Mouse (Mus musculus): ENCODE data around the gene Glra1. TPM values are rescaled to one million over a fixed set of nuclear protein-coding genes. Genes with fewer than 3 reads are reported as not detected.
"Not testable (repeated sequence)": the region's sequence is repeated elsewhere in the genome, so short reads cannot be mapped to it uniquely, and the experiment has no call there.

Gene Glra1
- polyA plus RNA-seq (2015; fragmentation: Nextera tagmentation; extraction: Ambion mirVana): not detected in 2 replicates

DNA sequence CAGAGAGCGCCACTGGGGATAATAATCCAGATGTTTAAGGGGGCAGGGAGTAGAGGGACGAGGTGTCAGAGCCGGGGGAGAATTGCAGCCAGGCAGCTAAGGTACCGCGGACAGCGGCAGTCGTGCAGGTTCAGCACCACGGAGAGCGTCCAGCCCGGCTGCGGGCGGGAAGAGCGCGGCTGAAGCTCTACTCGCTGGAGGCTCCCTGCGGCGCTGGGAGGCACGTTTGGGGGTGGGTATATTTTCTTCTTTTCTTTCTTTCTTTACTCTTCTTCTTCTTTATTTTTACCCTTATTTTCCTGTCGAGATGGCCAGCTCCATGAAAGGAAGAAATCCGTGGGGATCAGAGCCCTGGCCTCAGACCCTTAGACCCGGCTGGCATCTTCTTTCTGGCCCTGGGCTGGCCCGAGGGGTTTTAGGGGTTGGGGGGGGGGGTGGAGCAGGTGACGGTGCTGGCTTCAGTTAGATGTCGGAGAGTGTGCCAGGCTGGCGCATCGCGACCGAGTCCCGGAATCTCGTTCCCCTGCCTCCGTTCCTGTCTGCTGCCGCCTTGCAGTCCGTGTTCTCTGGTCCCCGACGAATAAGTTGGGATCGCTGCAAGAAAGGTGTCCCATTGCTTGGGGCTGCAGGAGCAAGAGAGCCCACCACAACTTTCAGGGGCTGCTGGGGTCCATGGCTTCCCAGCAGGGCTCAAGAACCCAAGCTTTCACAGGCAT is at the start of gene Glra1:
Gene Glra1 (minus strand): TSS at position 391 of the 716 bp plus-strand sequence.
- Histone ChIP-seq H3K9me3 (ENCODE audit: control insufficient read depth) (no peaks in the 10 kb centered on the region), H3K9ac (ENCODE audit: low read depth, low read length) (no peak within 1 kb of the TSS), H3K4me3 (ENCODE audit: low read depth, low read length) (no peak within 1 kb of the TSS), H3K27me3 (replicated peaks; ENCODE audit: control insufficient read depth, insufficient read depth, low read length) (peaks cover 19% of the 10 kb centered on the region), H3K27ac (ENCODE audit: low read depth, low read length) (no peak within 1 kb of the TSS), H3K4me1 (replicated peaks; ENCODE audit: control insufficient read depth, insufficient read depth, low read length) (no peaks in the 10 kb centered on the region), H3K36me3 (ENCODE audit: control insufficient read depth, insufficient read depth) (no peaks in the 10 kb centered on the region), H3K4me2 (replicated peaks; ENCODE audit: low read depth) (no peak within 1 kb of the TSS)
- no peak for TF ChIP-seq CTCF (IDR thresholded peaks at IDR 0.05; ENCODE audit: low read depth)
- no peak for ATAC-seq
- 3% methylated on average over 36 of the region's 36 CpGs for WGBS

- TF ChIP-seq CTCF (IDR thresholded peaks at IDR 0.05; ENCODE audit: low read depth): no peak
- Histone ChIP-seq H3K36me3 (ENCODE audit: control insufficient read depth, insufficient read depth) (no peaks in the 10 kb centered on the region), H3K4me3 (ENCODE audit: low read depth, low read length) (no peak overlapping the region), H3K9ac (ENCODE audit: low read depth, low read length) (no peak overlapping the region), H3K27me3 (replicated peaks; ENCODE audit: control insufficient read depth, insufficient read depth, low read length) (no peaks in the 10 kb centered on the region), H3K4me1 (replicated peaks; ENCODE audit: control insufficient read depth, insufficient read depth, low read length) (no peaks in the 10 kb centered on the region), H3K9me3 (ENCODE audit: control insufficient read depth) (no peaks in the 10 kb centered on the region), H3K27ac (ENCODE audit: low read depth, low read length) (no peak overlapping the region), H3K4me2 (replicated peaks; ENCODE audit: low read depth) (no peak overlapping the region)
- ATAC-seq: no peak
- 34% methylated on average over 4 of the region's 4 CpGs for WGBS
These were observed 29.0 kb upstream of the Glra1 start for GRCm38 (mm10) chr11:55636961-55637360.

- H3K9ac ChIP-seq (ENCODE audit: low read depth, low read length): no peak overlapping the region
- H3K36me3 ChIP-seq (ENCODE audit: control insufficient read depth, insufficient read depth): no peaks in the 10 kb centered on the region
- no peak overlapping the region for H3K27ac ChIP-seq (ENCODE audit: low read depth, low read length)
- H3K9me3 ChIP-seq (ENCODE audit: control insufficient read depth): no peaks in the 10 kb centered on the region
- H3K4me1 ChIP-seq (replicated peaks; ENCODE audit: control insufficient read depth, insufficient read depth, low read length): no peaks in the 10 kb centered on the region
- no peak for TF ChIP-seq CTCF (IDR thresholded peaks at IDR 0.05; ENCODE audit: low read depth)
- no peak overlapping the region for H3K4me2 ChIP-seq (replicated peaks; ENCODE audit: low read depth)
- no peaks in the 10 kb centered on the region for H3K27me3 ChIP-seq (replicated peaks; ENCODE audit: control insufficient read depth, insufficient read depth, low read length)
- no peak for ATAC-seq
- H3K4me3 ChIP-seq (ENCODE audit: low read depth, low read length): no peak overlapping the region
These were observed 25.9 kb upstream of the Glra1 start for GRCm38 (mm10) chr11:55633901-55634300.

DNA sequence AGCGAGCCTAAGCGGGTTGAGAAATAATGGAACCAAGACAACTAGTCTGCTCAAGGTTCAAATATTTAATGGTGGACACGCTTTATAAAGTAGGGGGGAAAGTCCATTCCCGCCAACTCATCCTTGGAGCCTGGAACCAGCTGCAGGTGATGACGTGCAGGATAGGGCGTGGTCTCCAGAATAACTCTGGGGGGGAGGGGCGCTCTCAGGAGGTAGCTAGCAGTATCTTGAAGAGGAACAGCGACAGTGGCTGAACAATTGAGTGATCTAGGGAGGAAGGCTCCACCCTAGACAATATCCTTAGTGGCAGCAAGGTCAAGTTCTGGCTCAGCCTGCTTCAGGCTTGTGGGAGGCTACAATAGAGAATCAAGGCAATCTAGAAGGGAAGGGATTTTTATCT is 6.6 kb upstream of the Glra1 start:
- H3K9me3 ChIP-seq (ENCODE audit: control insufficient read depth); H3K4me2 ChIP-seq (replicated peaks; ENCODE audit: low read depth); H3K9ac ChIP-seq (ENCODE audit: low read depth, low read length); H3K27ac ChIP-seq (ENCODE audit: low read depth, low read length); H3K4me1 ChIP-seq (replicated peaks; ENCODE audit: control insufficient read depth, insufficient read depth, low read length); H3K4me3 ChIP-seq (ENCODE audit: low read depth, low read length); ATAC-seq; H3K36me3 ChIP-seq (ENCODE audit: control insufficient read depth, insufficient read depth); H3K27me3 ChIP-seq (replicated peaks; ENCODE audit: control insufficient read depth, insufficient read depth, low read length): not testable (repeated sequence)
- WGBS: 57% methylated on average over 8 of the region's 8 CpGs

DNA sequence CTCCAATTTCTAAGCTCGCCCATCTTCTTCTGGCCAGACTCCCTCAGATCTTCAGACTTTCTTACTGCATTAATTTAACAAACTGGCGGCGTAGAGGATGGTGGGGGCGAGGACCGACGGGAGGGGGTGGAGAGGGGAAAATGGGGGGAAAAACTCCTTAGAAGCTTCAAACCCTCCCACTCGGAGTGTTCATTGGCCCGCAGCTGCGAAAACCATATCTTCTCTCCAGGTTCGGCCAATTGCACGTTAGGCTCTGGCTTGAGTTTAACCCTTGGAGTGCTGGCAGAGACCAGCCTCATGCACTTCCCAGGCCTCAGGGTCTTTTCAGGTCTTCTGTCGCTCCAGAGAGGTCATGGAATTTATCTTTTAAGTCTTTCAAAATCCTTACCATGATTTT is 524 bp upstream of the Glra1 start:
- Histone ChIP-seq H3K9ac (ENCODE audit: low read depth, low read length) (no peak overlapping the region), H3K36me3 (ENCODE audit: control insufficient read depth, insufficient read depth) (no peaks in the 10 kb centered on the region), H3K4me1 (replicated peaks; ENCODE audit: control insufficient read depth, insufficient read depth, low read length) (no peaks in the 10 kb centered on the region), H3K9me3 (ENCODE audit: control insufficient read depth) (no peaks in the 10 kb centered on the region), H3K4me3 (ENCODE audit: low read depth, low read length) (no peak overlapping the region), H3K27ac (ENCODE audit: low read depth, low read length) (no peak overlapping the region), H3K27me3 (replicated peaks; ENCODE audit: control insufficient read depth, insufficient read depth, low read length) (peaks cover 19% of the 10 kb centered on the region), H3K4me2 (replicated peaks; ENCODE audit: low read depth) (no peak overlapping the region)
- no peak for TF ChIP-seq CTCF (IDR thresholded peaks at IDR 0.05; ENCODE audit: low read depth)
- 8% methylated on average over 12 of the region's 12 CpGs for WGBS
- ATAC-seq: no peak

GRCm38 (mm10) chr11:55607066-55607807 is 761 bp downstream of the Glra1 start:
- ATAC-seq: no peak
- WGBS: 9% methylated on average over 26 of the region's 26 CpGs
- no peaks in the 10 kb centered on the region for H3K36me3 ChIP-seq (ENCODE audit: control insufficient read depth, insufficient read depth)
- TF ChIP-seq CTCF (IDR thresholded peaks at IDR 0.05; ENCODE audit: low read depth): no peak
- H3K9me3 ChIP-seq (ENCODE audit: control insufficient read depth): no peaks in the 10 kb centered on the region
- no peaks in the 10 kb centered on the region for H3K4me1 ChIP-seq (replicated peaks; ENCODE audit: control insufficient read depth, insufficient read depth, low read length)
- no peak overlapping the region for H3K4me2 ChIP-seq (replicated peaks; ENCODE audit: low read depth)
- no peak overlapping the region for H3K4me3 ChIP-seq (ENCODE audit: low read depth, low read length)
- H3K27ac ChIP-seq (ENCODE audit: low read depth, low read length): no peak overlapping the region
- no peak overlapping the region for H3K9ac ChIP-seq (ENCODE audit: low read depth, low read length)
- peaks cover 19% of the 10 kb centered on the region for H3K27me3 ChIP-seq (replicated peaks; ENCODE audit: control insufficient read depth, insufficient read depth, low read length)
